Mouse (Mus musculus) gastrocnemius, postnatal 14 days (tissue): ENCODE results near the gene Sumf1. TPM values are rescaled to one million over a fixed set of nuclear protein-coding genes. Genes with fewer than 3 reads are reported as not detected.

Experiments used
- DNase-seq: peaks from one replicate; pipeline ENCODE4 v3.0.0; 2021; ENCODE audit warnings: mixed read lengths
- intact Hi-C: fragments of 180-260 bp; cut with DNase I; formaldehyde crosslinking; loops from one replicate; pipeline ENCODE4 v1.15.1; 2025; ENCODE audit warnings: low total_unique reads
- total RNA-seq, 2 experiments: library from RNA; stranded (reverse); gene quantifications; 2 replicates each; pipeline ENCODE4 v1.2.3; 2021

Gene Sumf1
- total RNA-seq, 2 experiments from 2014 or later, result 9.5 TPM

GRCm38 (mm10) chr6:108211896-108212880 is 26.8 kb upstream of the Sumf1 start:
- intact Hi-C loops, result no loop called here
- no peak for DNase-seq

- no peak for DNase-seq
- intact Hi-C loops, result no loop called here
Observed at GRCm38 (mm10) chr6:108206914-108207566, 21.7 kb upstream of the Sumf1 start.

- intact Hi-C loops, result no loop called here
- no peak for DNase-seq
Observed at GRCm38 (mm10) chr6:108206145-108206544, 20.8 kb upstream of the Sumf1 start.

GRCm38 (mm10) chr6:108204322-108204721 is 18.9 kb upstream of the Sumf1 start:
- intact Hi-C loops, result no loop called here
- no peak for DNase-seq

- intact Hi-C loops, result no loop called here
- DNase-seq, result no peak
Observed at GRCm38 (mm10) chr6:108198286-108198685, 12.9 kb upstream of the Sumf1 start.

GRCm38 (mm10) chr6:108197117-108197516 is 11.7 kb upstream of the Sumf1 start:
- no peak for DNase-seq
- intact Hi-C loops, result no loop called here

- DNase-seq, result no peak
- intact Hi-C loops, result no loop called here
Observed at GRCm38 (mm10) chr6:108196665-108197064, 11.3 kb upstream of the Sumf1 start.

GRCm38 (mm10) chr6:108192632-108193031 is 7.2 kb upstream of the Sumf1 start:
- intact Hi-C loops, result no loop called here

GRCm38 (mm10) chr6:108190690-108191089 is 5.3 kb upstream of the Sumf1 start:
- DNase-seq, result no peak
- intact Hi-C loops, result no loop called here

More at GRCm38 (mm10) chr6:108192632-108193031, 7.2 kb upstream of the Sumf1 start:
- DNase-seq, result no peak

GRCm38 (mm10) chr6:108185685-108186009 is 265 bp upstream of the Sumf1 start:
- intact Hi-C loops, result no loop called here
- DNase-seq, result no peak

- intact Hi-C loops, result no loop called here
- no peak for DNase-seq
Observed at GRCm38 (mm10) chr6:108179087-108179486, 6.3 kb downstream of the Sumf1 start.

GRCm38 (mm10) chr6:108174181-108174580 is 11.2 kb downstream of the Sumf1 start:
- intact Hi-C loops, result no loop called here
- DNase-seq, result no peak

GRCm38 (mm10) chr6:108172219-108172618 is 13.2 kb downstream of the Sumf1 start:
- intact Hi-C loops, result no loop called here
- no peak for DNase-seq

GRCm38 (mm10) chr6:108169466-108169865 is 15.9 kb downstream of the Sumf1 start:
- DNase-seq, result no peak
- intact Hi-C loops, result no loop called here

GRCm38 (mm10) chr6:108168723-108169122 is 16.7 kb downstream of the Sumf1 start:
- intact Hi-C loops, result no loop called here
- no peak for DNase-seq

- intact Hi-C loops, result no loop called here
- DNase-seq, result no peak
Observed at GRCm38 (mm10) chr6:108167946-108168680, 17.3 kb downstream of the Sumf1 start.

- DNase-seq, result no peak
- intact Hi-C loops, result no loop called here
Observed at GRCm38 (mm10) chr6:108165598-108165997, 19.8 kb downstream of the Sumf1 start.

GRCm38 (mm10) chr6:108164935-108165334 is 20.4 kb downstream of the Sumf1 start:
- no peak for DNase-seq
- intact Hi-C loops, result no loop called here

- intact Hi-C loops, result no loop called here
- no peak for DNase-seq
Observed at GRCm38 (mm10) chr6:108160608-108161007, 24.8 kb downstream of the Sumf1 start.

- no peak for DNase-seq
- intact Hi-C loops, result no loop called here
Observed at GRCm38 (mm10) chr6:108156881-108157280, 28.5 kb downstream of the Sumf1 start.
